Mouse (Mus musculus): ENCODE data around the gene Zbtb18. TPM values are rescaled to one million over a fixed set of nuclear protein-coding genes. Genes with fewer than 3 reads are reported as not detected.

The Zbtb18 gene
- total and polyA plus RNA-seq, 3 experiments: 10.6 to 47.3 (median 40.2) TPM

DNA sequence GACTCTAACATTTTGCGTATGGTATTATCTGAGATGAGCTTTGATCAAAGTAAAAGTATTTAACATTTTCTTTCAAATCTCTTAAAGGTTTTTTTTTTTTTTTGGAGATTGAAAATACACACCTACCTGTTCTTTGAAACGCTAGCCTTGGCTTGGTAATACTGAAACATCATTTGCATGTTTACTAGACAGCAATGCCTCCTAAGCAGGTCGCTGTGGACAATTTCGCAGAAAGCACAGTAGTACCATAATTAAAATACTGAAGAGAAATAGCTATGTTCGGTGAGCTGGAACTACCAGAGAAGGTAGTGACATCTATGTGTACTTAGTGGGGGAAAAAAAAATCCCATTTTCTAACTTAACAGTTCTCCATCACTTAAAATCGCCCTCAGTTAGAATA is 12.3 kb downstream of the Zbtb18 start:
- Histone ChIP-seq H3K4me3 (no peak overlapping the region), H3K79me2 (replicated peaks; ENCODE audit: control insufficient read depth, insufficient read depth, low read length) (no peaks in the 10 kb centered on the region), H3K27me3 (ENCODE audit: control insufficient read depth, insufficient read depth, low read length) (no peaks in the 10 kb centered on the region), H3K4me1 (ENCODE audit: control insufficient read depth, insufficient read depth, low read length) (no peaks in the 10 kb centered on the region), H3K9ac (ENCODE audit: low read depth, low read length) (no peak overlapping the region), H3K36me3 (ENCODE audit: control insufficient read depth, insufficient read depth, low read length) (peaks cover 7% of the 10 kb centered on the region), H3K27ac (no peak overlapping the region)
- 95% methylated on average over 6 of the region's 6 CpGs for WGBS
- no peak for DNase-seq
- intact Hi-C loops (cut with DNase I): no loop called here
- no peak for TF ChIP-seq CTCF (IDR thresholded peaks at IDR 0.05)
- no peak for TF ChIP-seq POLR2A (IDR thresholded peaks at IDR 0.05; ENCODE audit: insufficient read depth, low read depth, low read length)
- no peak for TF ChIP-seq EP300 (IDR thresholded peaks at IDR 0.05; ENCODE audit: insufficient read depth, low read depth, low read length)

GRCm38 (mm10) chr1:177455466-177455865 is 13.3 kb downstream of the Zbtb18 start:
- no peak for DNase-seq
- 72% methylated on average over 5 of the region's 5 CpGs for WGBS
- intact Hi-C loops (cut with DNase I): no loop called here
- H3K4me1 ChIP-seq (ENCODE audit: control insufficient read depth, insufficient read depth, low read length): no peaks in the 10 kb centered on the region
- no peaks in the 10 kb centered on the region for H3K27me3 ChIP-seq (ENCODE audit: control insufficient read depth, insufficient read depth, low read length)
- TF ChIP-seq CTCF (IDR thresholded peaks at IDR 0.05): no peak
- TF ChIP-seq POLR2A (IDR thresholded peaks at IDR 0.05; ENCODE audit: insufficient read depth, low read depth, low read length): no peak
- no peak for TF ChIP-seq EP300 (IDR thresholded peaks at IDR 0.05; ENCODE audit: insufficient read depth, low read depth, low read length)
- H3K36me3 ChIP-seq (ENCODE audit: control insufficient read depth, insufficient read depth, low read length): peaks cover 7% of the 10 kb centered on the region
- no peak overlapping the region for H3K9ac ChIP-seq (ENCODE audit: low read depth, low read length)
- no peak overlapping the region for H3K27ac ChIP-seq
- H3K4me3 ChIP-seq: no peak overlapping the region
- H3K79me2 ChIP-seq (replicated peaks; ENCODE audit: control insufficient read depth, insufficient read depth, low read length): no peaks in the 10 kb centered on the region

DNA sequence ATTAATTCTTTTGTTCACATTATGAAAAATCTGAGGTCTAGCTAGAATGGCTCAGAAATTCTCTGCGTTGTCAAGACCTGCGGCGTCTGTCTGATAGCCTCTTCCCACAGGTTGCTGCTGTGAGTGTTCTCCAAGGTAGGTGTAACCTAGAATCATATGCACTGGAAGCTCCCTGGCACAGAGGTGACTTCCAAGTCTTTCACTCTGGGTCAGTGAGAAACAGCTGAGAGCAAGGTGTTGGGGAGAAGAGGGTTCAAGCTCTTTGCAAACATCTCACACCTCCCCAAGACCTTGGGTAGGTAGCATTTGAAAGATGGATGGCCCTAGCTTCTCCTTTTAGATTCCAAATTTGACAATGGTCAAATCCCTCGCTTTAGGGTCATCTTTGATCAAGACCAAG is 14.1 kb downstream of the Zbtb18 start:
- Histone ChIP-seq H3K79me2 (replicated peaks; ENCODE audit: control insufficient read depth, insufficient read depth, low read length) (no peaks in the 10 kb centered on the region), H3K27ac (no peak overlapping the region), H3K4me3 (no peak overlapping the region), H3K36me3 (ENCODE audit: control insufficient read depth, insufficient read depth, low read length) (peaks cover 4% of the 10 kb centered on the region), H3K4me1 (ENCODE audit: control insufficient read depth, insufficient read depth, low read length) (no peaks in the 10 kb centered on the region), H3K9ac (ENCODE audit: low read depth, low read length) (no peak overlapping the region), H3K27me3 (ENCODE audit: control insufficient read depth, insufficient read depth, low read length) (no peaks in the 10 kb centered on the region)
- DNase-seq: no peak
- TF ChIP-seq EP300 (IDR thresholded peaks at IDR 0.05; ENCODE audit: insufficient read depth, low read depth, low read length): no peak
- no peak for TF ChIP-seq CTCF (IDR thresholded peaks at IDR 0.05)
- TF ChIP-seq POLR2A (IDR thresholded peaks at IDR 0.05; ENCODE audit: insufficient read depth, low read depth, low read length): no peak
- 87% methylated on average over 4 of the region's 4 CpGs for WGBS
- intact Hi-C loops (cut with DNase I): no loop called here

GRCm38 (mm10) chr1:177456772-177457171 is 14.6 kb downstream of the Zbtb18 start:
- no peaks in the 10 kb centered on the region for H3K27me3 ChIP-seq (ENCODE audit: control insufficient read depth, insufficient read depth, low read length)
- no peak overlapping the region for H3K4me3 ChIP-seq
- WGBS: 54% methylated on average over 4 of the region's 4 CpGs
- no peaks in the 10 kb centered on the region for H3K79me2 ChIP-seq (replicated peaks; ENCODE audit: control insufficient read depth, insufficient read depth, low read length)
- intact Hi-C loops (cut with DNase I): no loop called here
- DNase-seq: no peak
- no peaks in the 10 kb centered on the region for H3K4me1 ChIP-seq (ENCODE audit: control insufficient read depth, insufficient read depth, low read length)
- peaks cover under 1% of the 10 kb centered on the region for H3K36me3 ChIP-seq (ENCODE audit: control insufficient read depth, insufficient read depth, low read length)
- no peak overlapping the region for H3K27ac ChIP-seq
- TF ChIP-seq POLR2A (IDR thresholded peaks at IDR 0.05; ENCODE audit: insufficient read depth, low read depth, low read length): no peak
- TF ChIP-seq EP300 (IDR thresholded peaks at IDR 0.05; ENCODE audit: insufficient read depth, low read depth, low read length): no peak
- TF ChIP-seq CTCF (IDR thresholded peaks at IDR 0.05): no peak
- no peak overlapping the region for H3K9ac ChIP-seq (ENCODE audit: low read depth, low read length)

GRCm38 (mm10) chr1:177457981-177458380 is 15.8 kb downstream of the Zbtb18 start:
- Histone ChIP-seq H3K27ac (no peak overlapping the region), H3K9ac (ENCODE audit: low read depth, low read length) (no peak overlapping the region), H3K4me3 (no peak overlapping the region), H3K36me3 (ENCODE audit: control insufficient read depth, insufficient read depth, low read length) (no peaks in the 10 kb centered on the region), H3K4me1 (ENCODE audit: control insufficient read depth, insufficient read depth, low read length) (no peaks in the 10 kb centered on the region), H3K27me3 (ENCODE audit: control insufficient read depth, insufficient read depth, low read length) (no peaks in the 10 kb centered on the region), H3K79me2 (replicated peaks; ENCODE audit: control insufficient read depth, insufficient read depth, low read length) (no peaks in the 10 kb centered on the region)
- intact Hi-C loops (cut with DNase I): no loop called here
- no peak for TF ChIP-seq CTCF (IDR thresholded peaks at IDR 0.05)
- no peak for TF ChIP-seq POLR2A (IDR thresholded peaks at IDR 0.05; ENCODE audit: insufficient read depth, low read depth, low read length)
- no peak for TF ChIP-seq EP300 (IDR thresholded peaks at IDR 0.05; ENCODE audit: insufficient read depth, low read depth, low read length)
- DNase-seq: no peak
- 94% methylated on average over 6 of the region's 6 CpGs for WGBS

DNA sequence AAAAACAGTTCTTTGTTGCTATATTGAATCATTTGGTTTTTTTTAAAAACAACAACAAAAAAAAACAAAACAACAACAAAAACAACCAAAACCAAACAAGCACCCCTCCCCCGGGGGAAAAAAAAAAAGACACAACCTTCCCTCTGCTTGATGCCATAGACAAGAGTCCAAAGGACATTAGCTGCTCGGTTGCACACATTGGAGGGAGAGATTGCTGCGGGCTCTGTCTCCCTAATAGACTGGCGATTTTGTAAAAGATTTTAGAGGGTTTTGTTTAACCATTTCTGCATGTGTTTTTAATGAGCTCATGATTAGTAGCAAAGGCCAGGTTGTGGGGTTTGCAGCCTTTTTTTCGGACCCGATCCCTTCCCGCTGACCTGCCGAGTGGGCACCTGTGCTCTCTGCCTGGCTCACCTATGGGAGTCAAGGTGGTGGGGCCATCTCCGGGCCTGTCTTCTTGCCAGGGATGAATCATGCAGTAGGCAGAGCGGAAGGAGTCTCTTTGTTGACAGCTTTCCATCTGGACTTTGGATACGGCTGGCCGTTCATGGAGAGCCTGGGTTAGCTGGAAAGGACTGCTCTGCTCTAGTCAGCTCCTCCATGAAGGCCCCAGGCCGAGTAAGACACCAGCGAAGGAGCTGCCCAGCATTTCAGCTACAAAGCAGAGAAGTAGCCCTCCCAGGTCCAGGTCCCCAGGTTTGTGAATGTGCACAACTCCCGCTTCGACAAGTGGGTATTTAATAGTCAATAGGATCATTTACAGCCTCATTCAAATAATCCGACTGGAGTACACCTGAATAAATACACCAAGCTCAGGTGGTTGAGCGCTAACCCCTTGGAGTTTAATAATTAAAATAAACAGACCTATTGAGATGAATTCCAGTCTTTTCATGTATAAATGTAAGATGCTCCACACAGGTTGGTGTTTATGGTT is 16.6 kb downstream of the Zbtb18 start:
- whole genome bisulfite sequencing: 87% methylated on average over 18 of the region's 18 CpGs
- DNase-seq: no peak
- Histone ChIP-seq H3K27ac (no peak overlapping the region), H3K4me3 (no peak overlapping the region), H3K27me3 (ENCODE audit: control insufficient read depth, insufficient read depth, low read length) (no peaks in the 10 kb centered on the region), H3K4me1 (ENCODE audit: control insufficient read depth, insufficient read depth, low read length) (no peaks in the 10 kb centered on the region), H3K9ac (ENCODE audit: low read depth, low read length) (no peak overlapping the region), H3K79me2 (replicated peaks; ENCODE audit: control insufficient read depth, insufficient read depth, low read length) (no peaks in the 10 kb centered on the region), H3K36me3 (ENCODE audit: control insufficient read depth, insufficient read depth, low read length) (no peaks in the 10 kb centered on the region)
- TF ChIP-seq CTCF (IDR thresholded peaks at IDR 0.05) (no peak), POLR2A (IDR thresholded peaks at IDR 0.05; ENCODE audit: insufficient read depth, low read depth, low read length) (no peak), EP300 (IDR thresholded peaks at IDR 0.05; ENCODE audit: insufficient read depth, low read depth, low read length) (no peak)
- intact Hi-C loops (cut with DNase I): no loop called here
